Mouse (Mus musculus): ENCODE measurements around the gene Nxpe5. TPM values are rescaled to one million over a fixed set of nuclear protein-coding genes. Genes with fewer than 3 reads are reported as not detected.
A peak's percentile ranks its signal among the peaks of the same experiment; 100 is the strongest.

Nxpe5 gene
- polyA plus RNA-seq, 1 experiment from 2014 or later, result not detected

DNA sequence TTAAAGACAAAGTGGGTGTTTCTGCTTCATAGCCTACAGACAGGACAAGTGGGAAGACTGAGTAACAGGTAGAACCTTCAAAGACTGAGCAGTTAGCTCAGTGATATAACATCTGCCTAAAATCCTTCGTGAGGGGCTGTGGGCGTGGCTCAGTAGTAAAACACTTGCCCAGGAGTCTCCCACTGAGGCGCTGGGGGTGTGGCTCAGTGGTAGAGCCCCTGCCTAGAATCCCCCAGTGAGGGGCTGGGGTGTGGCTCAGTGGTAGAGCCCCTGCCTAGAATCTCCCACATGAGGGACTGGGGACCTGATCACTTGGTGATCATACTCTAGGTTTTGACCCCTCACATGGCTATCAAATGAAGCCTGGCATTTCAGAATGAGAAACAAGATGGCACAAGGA is 32.4 kb downstream of the Nxpe5 start:
- Histone ChIP-seq H3K4me1 (replicated peaks; ENCODE audit: control insufficient read depth, insufficient read depth, low read length) (peaks cover 19% of the 10 kb centered on the region), H3K9me3 (ENCODE audit: control insufficient read depth, low read length) (no peaks in the 10 kb centered on the region), H3K9ac (replicated peaks; ENCODE audit: low read depth, low read length) (no peak overlapping the region), H3K36me3 (ENCODE audit: control insufficient read depth, insufficient read depth) (peaks cover 17% of the 10 kb centered on the region), H3K27ac (ENCODE audit: low read length) (no peak overlapping the region), H3K4me3 (replicated peaks; ENCODE audit: low read length) (no peak overlapping the region), H3K4me2 (ENCODE audit: low read length) (no peak overlapping the region), H3K27me3 (replicated peaks; ENCODE audit: control insufficient read depth, insufficient read depth, low read length) (no peaks in the 10 kb centered on the region)
- no peak for ATAC-seq
- 74% methylated on average over 3 of the region's 3 CpGs for WGBS

GRCm38 (mm10) chr5:138258542-138258941 is 32.8 kb downstream of the Nxpe5 start:
- Histone ChIP-seq H3K27me3 (replicated peaks; ENCODE audit: control insufficient read depth, insufficient read depth, low read length) (no peaks in the 10 kb centered on the region), H3K36me3 (ENCODE audit: control insufficient read depth, insufficient read depth) (peaks cover 17% of the 10 kb centered on the region), H3K9me3 (ENCODE audit: control insufficient read depth, low read length) (no peaks in the 10 kb centered on the region), H3K9ac (replicated peaks; ENCODE audit: low read depth, low read length) (no peak overlapping the region), H3K4me3 (replicated peaks; ENCODE audit: low read length) (no peak overlapping the region), H3K27ac (ENCODE audit: low read length) (no peak overlapping the region), H3K4me1 (replicated peaks; ENCODE audit: control insufficient read depth, insufficient read depth, low read length) (peaks cover 22% of the 10 kb centered on the region), H3K4me2 (ENCODE audit: low read length) (no peak overlapping the region)
- no peak for ATAC-seq
- 86% methylated on average over 6 of the region's 6 CpGs for WGBS

GRCm38 (mm10) chr5:138258993-138259392 is 33.3 kb downstream of the Nxpe5 start:
- 79% methylated on average over 7 of the region's 7 CpGs for WGBS
- Histone ChIP-seq H3K27me3 (replicated peaks; ENCODE audit: control insufficient read depth, insufficient read depth, low read length) (no peaks in the 10 kb centered on the region), H3K36me3 (ENCODE audit: control insufficient read depth, insufficient read depth) (peaks cover 17% of the 10 kb centered on the region), H3K4me3 (replicated peaks; ENCODE audit: low read length) (no peak overlapping the region), H3K4me1 (replicated peaks; ENCODE audit: control insufficient read depth, insufficient read depth, low read length) (peaks cover 22% of the 10 kb centered on the region), H3K4me2 (ENCODE audit: low read length) (no peak overlapping the region), H3K9ac (replicated peaks; ENCODE audit: low read depth, low read length) (no peak overlapping the region), H3K9me3 (ENCODE audit: control insufficient read depth, low read length) (no peaks in the 10 kb centered on the region), H3K27ac (ENCODE audit: low read length) (no peak overlapping the region)
- no peak for ATAC-seq

GRCm38 (mm10) chr5:138260051-138260450 is 34.4 kb downstream of the Nxpe5 start:
- no peaks in the 10 kb centered on the region for H3K27me3 ChIP-seq (replicated peaks; ENCODE audit: control insufficient read depth, insufficient read depth, low read length)
- no peak overlapping the region for H3K4me3 ChIP-seq (replicated peaks; ENCODE audit: low read length)
- H3K36me3 ChIP-seq (ENCODE audit: control insufficient read depth, insufficient read depth), result peaks cover 17% of the 10 kb centered on the region
- no peak for ATAC-seq
- 87% methylated on average over 10 of the region's 10 CpGs for WGBS
- no peak overlapping the region for H3K27ac ChIP-seq (ENCODE audit: low read length)
- H3K9me3 ChIP-seq (ENCODE audit: control insufficient read depth, low read length), result no peaks in the 10 kb centered on the region
- H3K4me2 ChIP-seq (ENCODE audit: low read length), result no peak overlapping the region
- peaks cover 26% of the 10 kb centered on the region for H3K4me1 ChIP-seq (replicated peaks; ENCODE audit: control insufficient read depth, insufficient read depth, low read length)
- no peak overlapping the region for H3K9ac ChIP-seq (replicated peaks; ENCODE audit: low read depth, low read length)

DNA sequence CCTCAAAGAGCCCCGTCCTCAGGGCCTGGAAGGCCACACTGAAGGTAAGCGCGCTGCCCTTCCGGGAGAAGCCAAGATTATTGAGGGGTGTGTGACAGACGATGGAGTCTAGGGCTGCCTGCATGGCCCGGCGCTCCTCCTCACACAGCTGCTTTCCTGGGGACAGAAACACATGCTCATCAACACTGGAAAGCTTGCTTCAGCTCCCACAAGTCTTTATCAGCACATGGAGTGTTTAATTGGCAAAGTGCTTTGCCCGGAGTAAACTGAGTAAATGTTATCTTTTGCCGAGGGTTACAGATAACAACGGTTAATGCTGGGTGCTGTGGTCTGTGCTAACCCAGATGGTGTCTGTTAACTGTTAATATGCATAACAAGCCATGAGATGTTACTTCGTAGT is 35.1 kb downstream of the Nxpe5 start:
- no peak overlapping the region for H3K27ac ChIP-seq (ENCODE audit: low read length)
- H3K4me3 ChIP-seq (replicated peaks; ENCODE audit: low read length), result no peak overlapping the region
- H3K4me2 ChIP-seq (ENCODE audit: low read length), result no peak overlapping the region
- no peaks in the 10 kb centered on the region for H3K27me3 ChIP-seq (replicated peaks; ENCODE audit: control insufficient read depth, insufficient read depth, low read length)
- WGBS, result 91% methylated on average over 11 of the region's 11 CpGs
- ATAC-seq, result no peak
- H3K9me3 ChIP-seq (ENCODE audit: control insufficient read depth, low read length), result no peaks in the 10 kb centered on the region
- no peak overlapping the region for H3K9ac ChIP-seq (replicated peaks; ENCODE audit: low read depth, low read length)
- peaks cover 26% of the 10 kb centered on the region for H3K4me1 ChIP-seq (replicated peaks; ENCODE audit: control insufficient read depth, insufficient read depth, low read length)
- H3K36me3 ChIP-seq (ENCODE audit: control insufficient read depth, insufficient read depth), result peaks cover 17% of the 10 kb centered on the region

- Histone ChIP-seq H3K27ac (ENCODE audit: low read length) (no peak overlapping the region), H3K36me3 (ENCODE audit: control insufficient read depth, insufficient read depth) (peaks cover 17% of the 10 kb centered on the region), H3K4me1 (replicated peaks; ENCODE audit: control insufficient read depth, insufficient read depth, low read length) (peaks cover 20% of the 10 kb centered on the region), H3K4me3 (replicated peaks; ENCODE audit: low read length) (no peak overlapping the region), H3K9me3 (ENCODE audit: control insufficient read depth, low read length) (no peaks in the 10 kb centered on the region), H3K9ac (replicated peaks; ENCODE audit: low read depth, low read length) (no peak overlapping the region), H3K27me3 (replicated peaks; ENCODE audit: control insufficient read depth, insufficient read depth, low read length) (no peaks in the 10 kb centered on the region), H3K4me2 (ENCODE audit: low read length) (no peak overlapping the region)
- 84% methylated on average over 4 of the region's 4 CpGs for WGBS
- no peak for ATAC-seq
Measured at GRCm38 (mm10) chr5:138262001-138262400, 36.3 kb downstream of the Nxpe5 start.

GRCm38 (mm10) chr5:138262582-138263240 is 37.0 kb downstream of the Nxpe5 start:
- Histone ChIP-seq H3K9me3 (ENCODE audit: control insufficient read depth, low read length) (no peaks in the 10 kb centered on the region), H3K4me1 (replicated peaks; ENCODE audit: control insufficient read depth, insufficient read depth, low read length) (peaks cover 20% of the 10 kb centered on the region), H3K36me3 (ENCODE audit: control insufficient read depth, insufficient read depth) (peaks cover 17% of the 10 kb centered on the region), H3K27me3 (replicated peaks; ENCODE audit: control insufficient read depth, insufficient read depth, low read length) (no peaks in the 10 kb centered on the region), H3K4me2 (ENCODE audit: low read length) (peak overlapping the region; percentile 57), H3K4me3 (replicated peaks; ENCODE audit: low read length) (peak overlapping the region; percentile 82), H3K27ac (ENCODE audit: low read length) (no peak overlapping the region), H3K9ac (replicated peaks; ENCODE audit: low read depth, low read length) (peak overlapping the region; percentile 89)
- no peak for ATAC-seq
- WGBS, result 65% methylated on average over 18 of the region's 18 CpGs

DNA sequence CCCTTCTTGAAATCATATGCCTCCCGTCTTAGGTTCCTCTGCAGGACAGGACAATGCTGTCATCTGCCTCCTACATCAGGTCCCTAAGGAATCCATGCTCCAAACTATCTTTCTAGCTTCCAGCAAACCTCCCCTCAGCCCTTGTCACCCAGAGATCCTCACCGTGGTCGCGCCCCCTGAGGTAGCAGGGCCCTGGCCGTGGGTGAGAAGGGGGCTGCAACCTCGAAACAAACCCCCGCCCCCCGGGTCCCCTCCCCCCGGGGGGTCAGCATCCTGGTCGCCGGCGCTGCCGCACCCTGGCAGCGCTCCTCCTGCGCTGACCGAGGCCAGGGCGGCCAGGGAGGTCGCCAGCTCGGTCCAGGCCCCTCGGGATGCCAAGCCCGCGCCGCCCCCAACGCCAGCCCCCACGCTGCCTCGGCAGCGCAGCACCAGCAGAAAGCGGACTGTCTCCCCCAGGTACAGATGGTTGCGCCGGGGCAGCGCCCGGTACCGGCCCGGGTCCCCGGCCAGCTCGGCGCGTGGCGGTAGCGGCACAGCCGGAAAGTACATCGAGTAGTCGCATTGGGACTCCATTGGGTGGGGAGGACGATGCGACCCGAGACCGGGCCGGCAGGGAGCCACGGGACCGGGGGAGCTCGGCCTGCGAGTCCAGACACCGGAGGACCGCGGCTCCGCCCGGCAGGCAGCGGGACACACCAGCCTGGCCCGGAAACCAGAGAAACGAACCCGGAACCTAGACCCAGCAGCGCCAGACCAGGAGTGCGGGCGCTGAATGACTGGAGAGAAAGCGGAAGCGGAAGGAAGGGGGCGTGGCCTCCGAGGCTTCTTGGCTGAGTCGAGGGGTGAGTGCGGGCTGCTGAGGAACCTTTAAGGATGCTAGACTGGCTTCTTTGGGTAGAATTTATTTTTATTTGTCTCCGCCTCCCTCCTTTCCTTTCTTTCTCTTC is 37.8 kb downstream of the Nxpe5 start, which contains the start of gene BC037034:
TSS of gene BC037034 (minus strand) at position 774 of the 947 bp plus-strand sequence.
- H3K9me3 ChIP-seq (ENCODE audit: control insufficient read depth, low read length), result no peaks in the 10 kb centered on the region
- peaks cover 14% of the 10 kb centered on the region for H3K36me3 ChIP-seq (ENCODE audit: control insufficient read depth, insufficient read depth)
- peak within 1 kb of the TSS; percentile 89 for H3K9ac ChIP-seq (replicated peaks; ENCODE audit: low read depth, low read length)
- peak within 1 kb of the TSS; percentile 57 for H3K4me2 ChIP-seq (ENCODE audit: low read length)
- ATAC-seq, result peak; percentile 95
- H3K27ac ChIP-seq (ENCODE audit: low read length), result peak within 1 kb of the TSS; percentile 79
- under 1% methylated on average over 71 of the region's 71 CpGs for WGBS
- H3K4me3 ChIP-seq (replicated peaks; ENCODE audit: low read length), result peak within 1 kb of the TSS; percentile 82
- peaks cover 20% of the 10 kb centered on the region for H3K4me1 ChIP-seq (replicated peaks; ENCODE audit: control insufficient read depth, insufficient read depth, low read length)
- H3K27me3 ChIP-seq (replicated peaks; ENCODE audit: control insufficient read depth, insufficient read depth, low read length), result no peaks in the 10 kb centered on the region

DNA sequence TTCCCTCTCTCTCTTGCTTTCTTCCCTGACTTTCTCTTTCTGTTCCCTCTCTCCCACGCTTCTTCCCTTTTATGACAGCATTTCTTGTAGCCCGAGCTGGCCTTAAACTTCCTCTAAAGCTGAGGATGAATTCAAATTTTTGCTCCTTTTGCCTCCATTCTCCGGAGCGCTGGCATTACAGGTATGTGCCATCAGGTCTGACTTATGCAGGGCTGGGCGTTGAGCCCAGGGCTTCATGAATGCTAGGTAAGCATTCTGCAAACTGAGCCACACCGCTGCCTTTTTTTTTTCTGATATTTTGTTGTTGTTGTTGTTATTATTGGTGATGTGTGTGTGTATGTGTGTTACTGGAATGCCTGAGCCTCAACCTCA is 38.5 kb downstream of the Nxpe5 start:
- peak overlapping the region; percentile 82 for H3K4me3 ChIP-seq (replicated peaks; ENCODE audit: low read length)
- H3K9ac ChIP-seq (replicated peaks; ENCODE audit: low read depth, low read length), result peak overlapping the region; percentile 89
- peaks cover 20% of the 10 kb centered on the region for H3K4me1 ChIP-seq (replicated peaks; ENCODE audit: control insufficient read depth, insufficient read depth, low read length)
- no peaks in the 10 kb centered on the region for H3K9me3 ChIP-seq (ENCODE audit: control insufficient read depth, low read length)
- 8% methylated on average over 6 of the region's 6 CpGs for WGBS
- H3K4me2 ChIP-seq (ENCODE audit: low read length), result peak overlapping the region; percentile 57
- no peaks in the 10 kb centered on the region for H3K27me3 ChIP-seq (replicated peaks; ENCODE audit: control insufficient read depth, insufficient read depth, low read length)
- peak overlapping the region; percentile 79 for H3K27ac ChIP-seq (ENCODE audit: low read length)
- ATAC-seq, result 0 out of 2 replicates have a peak, but pooled peaks have one; percentile 4
- peaks cover 11% of the 10 kb centered on the region for H3K36me3 ChIP-seq (ENCODE audit: control insufficient read depth, insufficient read depth)
